Mouse (Mus musculus): ENCODE measurements around the gene AU040320. TPM values are rescaled to one million over a fixed set of nuclear protein-coding genes. Genes with fewer than 3 reads are reported as not detected.
A peak's percentile ranks its signal among the peaks of the same experiment; 100 is the strongest.

AU040320 gene
- total RNA-seq (2014; fragmentation: Nextera tagmentation) (15.4 and 16.2 TPM in 2 replicates), total RNA-seq (2017) (13.2 and 16.8 TPM in 2 replicates)

DNA sequence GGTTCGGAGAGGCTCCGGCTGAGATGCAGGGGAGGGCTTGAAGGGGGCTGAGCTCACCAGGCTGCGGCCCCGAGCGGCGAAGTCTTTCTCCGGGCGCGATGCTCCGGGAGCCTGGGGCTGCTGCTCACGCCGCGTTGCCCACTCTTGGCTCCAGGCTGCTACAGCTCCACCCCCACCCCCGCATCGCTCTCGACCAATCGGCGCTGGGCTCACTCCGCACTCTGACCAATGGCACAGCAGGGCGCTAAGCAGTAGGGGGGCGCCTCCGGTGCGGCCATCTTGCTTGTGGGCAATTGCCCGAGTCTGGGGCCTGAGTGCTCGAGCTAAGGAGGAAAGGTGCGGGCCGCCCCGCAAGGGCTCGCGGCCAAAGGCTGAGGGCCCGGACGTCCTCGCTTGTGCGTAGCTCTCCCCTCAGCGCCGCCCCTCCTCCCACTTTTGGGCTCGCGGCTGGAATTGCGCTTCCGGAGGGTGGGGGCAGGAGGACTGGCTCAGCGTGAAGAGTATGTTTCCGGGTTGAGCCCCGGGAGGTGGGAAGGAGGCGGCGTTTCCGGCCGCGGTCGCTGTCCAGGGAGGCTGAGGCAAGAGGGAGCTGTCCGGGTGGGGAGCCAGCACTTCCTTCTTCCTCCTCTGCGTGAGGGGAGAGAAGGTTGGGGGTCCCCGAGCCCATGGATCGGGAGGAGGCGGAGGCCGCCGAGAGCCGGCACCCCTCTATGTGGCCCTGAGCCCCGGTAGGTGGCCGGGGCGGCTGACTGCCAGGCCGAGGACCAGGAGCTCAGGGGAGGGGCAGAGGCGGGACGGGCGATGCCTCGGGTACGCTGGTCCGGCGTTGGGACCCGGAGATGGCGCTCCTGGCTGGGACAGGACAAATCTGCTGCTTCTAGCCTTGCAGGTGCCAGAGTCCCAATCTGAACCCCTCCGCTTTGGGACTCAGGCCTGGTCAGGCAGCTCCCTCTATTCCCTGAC is at the start of gene AU040320, which contains the start of gene Ncdn:
AU040320 (plus strand) TSS at position 277 of the 963 bp plus-strand sequence.
Ncdn (minus strand) TSS at position 171 of the 963 bp plus-strand sequence.
- peak; percentile 87 for ATAC-seq (replicated peaks; ENCODE audit: poor library complexity, severe bottlenecking)

GRCm38 (mm10) chr4:126706630-126707438 is 46.5 kb upstream of the AU040320 start:
- ATAC-seq (replicated peaks; ENCODE audit: poor library complexity, severe bottlenecking) = no peak

GRCm38 (mm10) chr4:126707439-126707826 is 45.9 kb upstream of the AU040320 start:
- no peak for ATAC-seq (replicated peaks; ENCODE audit: poor library complexity, severe bottlenecking)

- ATAC-seq (replicated peaks; ENCODE audit: poor library complexity, severe bottlenecking) = no peak
These were observed 21.2 kb upstream of the AU040320 start for GRCm38 (mm10) chr4:126732111-126732510.

DNA sequence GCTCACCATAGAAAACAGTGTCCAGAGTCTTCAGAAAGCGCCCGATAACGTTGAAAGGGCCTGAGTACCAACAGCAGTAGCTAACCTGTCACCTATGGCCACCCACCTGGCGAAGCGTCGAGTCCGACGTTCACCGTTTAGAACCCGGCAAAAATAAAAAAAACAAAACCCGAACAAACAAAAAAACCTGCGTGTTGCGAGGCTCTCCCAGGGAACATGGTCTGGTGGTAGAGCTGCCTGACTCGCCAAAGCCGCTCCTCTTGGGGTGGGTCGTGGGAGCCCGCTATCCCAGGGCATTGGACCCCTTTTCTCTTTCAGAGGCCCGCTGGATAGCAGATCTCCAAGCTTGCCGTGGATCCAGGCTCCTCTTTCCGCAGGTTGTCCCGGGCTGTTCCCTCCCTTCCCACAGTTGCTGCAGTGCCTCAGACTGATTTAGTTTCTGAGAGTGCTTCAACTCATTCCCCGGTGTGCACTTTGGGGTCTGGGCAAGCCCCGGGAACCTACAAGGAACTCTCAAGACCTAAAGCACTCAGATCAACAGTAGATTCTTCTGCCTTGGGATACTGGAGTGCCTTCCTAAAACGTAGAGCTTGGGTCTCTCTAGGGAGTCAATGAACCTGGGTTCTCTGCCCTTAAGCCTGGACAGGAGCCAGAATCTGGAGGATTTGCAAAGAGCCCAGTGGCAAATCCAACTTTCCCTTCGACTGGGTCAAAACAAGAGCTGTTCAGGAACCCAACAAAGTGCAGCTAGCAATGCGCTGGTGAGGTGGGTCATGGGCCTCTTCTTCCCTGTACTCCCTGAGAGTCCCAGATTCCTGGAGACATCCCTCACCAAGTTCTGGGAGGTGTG is 20.6 kb upstream of the AU040320 start:
- no peak for ATAC-seq (replicated peaks; ENCODE audit: poor library complexity, severe bottlenecking)

GRCm38 (mm10) chr4:126734001-126734603 is 19.2 kb upstream of the AU040320 start:
- no peak; the same call in 1 of the 2 replicates for ATAC-seq (replicated peaks; ENCODE audit: poor library complexity, severe bottlenecking)

- ATAC-seq (replicated peaks; ENCODE audit: poor library complexity, severe bottlenecking) = peak; percentile 2; the same call in 1 of the 2 replicates
These were observed 18.5 kb upstream of the AU040320 start for GRCm38 (mm10) chr4:126734700-126735381.

DNA sequence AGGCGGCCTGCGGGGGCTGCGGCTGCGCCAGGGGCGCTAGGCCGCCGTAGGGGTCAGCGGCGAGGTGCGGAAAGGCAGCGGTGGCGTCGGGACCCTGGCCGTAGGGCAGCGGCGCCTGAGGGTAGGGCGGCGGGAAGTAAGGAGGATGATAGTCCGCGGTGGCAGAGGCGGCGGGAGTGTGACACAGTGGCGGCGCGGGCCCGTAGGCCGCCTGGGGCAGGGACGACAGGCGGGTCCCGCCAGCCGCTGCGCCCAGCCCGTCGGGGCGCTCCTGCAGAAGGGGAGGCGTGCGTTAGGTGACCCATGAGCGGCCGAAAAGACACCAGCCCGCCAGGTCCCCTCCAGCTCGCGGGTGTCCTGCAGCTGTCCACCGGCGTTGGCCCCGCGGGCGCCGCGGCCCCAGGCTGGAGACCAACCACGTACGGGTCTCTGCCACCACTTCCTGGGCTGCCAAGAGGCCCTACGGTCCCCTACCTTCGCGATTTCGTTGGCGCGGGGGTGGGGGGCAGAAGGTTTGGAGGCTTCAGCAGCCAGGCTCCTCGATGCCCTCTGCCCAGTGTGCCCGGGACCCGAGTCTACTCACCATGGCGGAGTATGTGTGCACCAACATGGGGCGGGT is 17.9 kb upstream of the AU040320 start:
- peak; percentile 36 for ATAC-seq (replicated peaks; ENCODE audit: poor library complexity, severe bottlenecking)

GRCm38 (mm10) chr4:126736001-126736414 is 17.3 kb upstream of the AU040320 start, which contains the start of gene Tfap2e:
Gene Tfap2e, minus strand, starts transcription at chr4:126736240.
- ATAC-seq (replicated peaks; ENCODE audit: poor library complexity, severe bottlenecking) = peak; percentile 45; the same call in 1 of the 2 replicates

DNA sequence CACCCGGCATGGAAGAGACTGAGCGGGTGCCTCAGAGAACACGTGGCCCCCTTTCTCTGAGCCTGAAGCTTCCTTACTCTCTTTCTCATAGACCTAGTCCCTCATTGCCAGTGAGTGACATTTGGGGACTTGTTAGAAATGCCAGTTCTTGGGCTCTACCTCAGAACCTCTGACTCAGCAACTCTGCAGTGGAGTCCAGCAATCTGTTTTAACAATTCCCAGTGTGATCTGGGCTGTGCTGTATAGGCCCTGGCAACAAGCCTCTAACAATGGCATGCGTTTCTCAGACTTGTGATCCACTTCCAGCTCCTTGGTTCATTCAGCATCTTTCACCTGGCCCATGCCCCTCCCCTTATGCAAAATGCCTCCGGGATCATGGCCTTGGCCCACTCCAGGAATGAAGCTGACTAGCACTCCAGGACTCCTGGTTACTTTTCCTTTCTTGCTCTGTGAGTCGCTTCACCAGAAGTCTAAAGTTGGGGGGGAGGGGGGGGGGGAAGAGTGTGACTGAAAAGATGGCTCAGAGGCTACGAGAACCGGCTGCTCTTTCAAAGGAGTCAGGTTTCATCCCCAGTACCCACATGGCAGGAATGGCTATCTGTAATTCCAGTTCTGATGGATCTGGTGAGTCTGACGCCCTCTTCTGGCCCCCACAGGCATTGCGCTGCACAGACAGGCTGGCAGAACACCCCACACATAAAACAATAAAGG is 13.2 kb upstream of the AU040320 start:
- no peak for ATAC-seq (replicated peaks; ENCODE audit: poor library complexity, severe bottlenecking)

GRCm38 (mm10) chr4:126741448-126741847 is 11.9 kb upstream of the AU040320 start:
- ATAC-seq (replicated peaks; ENCODE audit: poor library complexity, severe bottlenecking) = peak; percentile 88

GRCm38 (mm10) chr4:126742976-126743375 is 10.4 kb upstream of the AU040320 start:
- no peak for ATAC-seq (replicated peaks; ENCODE audit: poor library complexity, severe bottlenecking)

DNA sequence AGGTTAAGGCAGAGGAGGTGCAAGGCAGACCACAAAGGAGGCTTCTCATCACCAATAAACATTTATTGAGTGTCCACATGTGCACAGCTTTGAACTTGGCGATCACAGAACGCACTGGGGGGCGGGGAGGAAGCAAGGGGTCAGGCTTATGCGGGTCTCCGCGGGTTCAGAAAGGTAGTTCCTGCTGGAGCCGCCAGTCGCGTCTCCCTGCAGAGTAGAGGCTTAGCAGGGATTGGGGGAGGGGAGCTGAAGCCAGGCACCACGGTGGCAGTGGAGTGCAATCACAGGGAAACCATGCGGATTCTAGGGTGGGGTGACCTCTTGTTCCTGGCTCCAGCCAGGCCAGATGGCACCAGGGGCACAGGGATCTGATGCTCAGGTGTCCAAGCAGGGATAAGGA is 9.6 kb upstream of the AU040320 start:
- ATAC-seq (replicated peaks; ENCODE audit: poor library complexity, severe bottlenecking) = no peak

DNA sequence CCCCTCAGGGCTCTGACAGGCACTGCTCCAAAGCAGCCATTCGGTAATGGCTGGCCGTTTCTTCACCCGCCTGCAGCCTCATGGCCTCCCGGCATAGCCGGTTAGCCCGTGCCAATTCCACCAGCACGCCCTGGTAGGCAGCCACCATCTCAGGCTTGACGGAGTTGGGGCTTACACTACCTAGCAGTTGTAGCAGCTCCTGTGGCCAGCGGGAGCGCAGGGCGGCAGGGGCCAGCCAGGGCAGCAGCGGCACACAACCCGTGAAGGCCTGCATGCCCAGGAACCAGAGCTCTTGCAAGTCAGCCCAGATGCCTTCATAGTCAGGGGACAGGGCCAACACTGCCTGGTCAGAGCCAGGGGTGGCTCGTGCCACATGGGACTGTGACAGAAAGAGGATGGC is 8.5 kb upstream of the AU040320 start:
- no peak for ATAC-seq (replicated peaks; ENCODE audit: poor library complexity, severe bottlenecking)

GRCm38 (mm10) chr4:126745506-126746193 is 7.7 kb upstream of the AU040320 start:
- ATAC-seq (replicated peaks; ENCODE audit: poor library complexity, severe bottlenecking) = peak; percentile 49

DNA sequence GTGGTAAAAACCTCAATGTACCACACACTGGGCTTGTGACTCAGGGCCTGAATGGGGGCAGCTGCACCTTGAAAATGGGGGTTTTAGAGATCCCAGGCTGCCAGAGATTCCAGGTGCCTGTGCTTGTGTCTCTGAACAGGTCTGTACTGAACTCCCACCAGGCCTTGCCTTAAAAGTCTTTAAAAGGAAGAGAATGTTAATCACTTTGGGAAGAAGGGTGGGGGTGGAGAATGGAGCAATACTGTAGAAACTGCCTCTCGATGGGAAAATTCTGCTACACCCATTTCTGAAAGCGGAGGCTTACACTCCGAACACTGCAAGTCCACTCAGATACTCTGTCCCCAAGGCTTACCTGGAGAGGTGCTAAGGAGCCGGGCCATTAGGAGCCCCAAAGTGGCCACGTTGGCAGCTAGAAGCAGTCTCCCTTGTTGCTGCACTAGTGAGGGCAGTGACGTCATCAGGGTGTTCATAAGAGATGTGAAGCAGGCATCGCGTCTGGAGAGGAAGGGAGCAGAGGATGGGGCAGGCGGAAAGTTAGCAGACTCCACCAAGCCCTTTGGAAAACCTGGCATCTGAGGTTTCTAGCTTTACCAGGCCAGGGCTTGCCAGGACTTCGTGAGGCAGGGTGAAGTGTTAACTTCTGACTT is 7.0 kb upstream of the AU040320 start:
- ATAC-seq (replicated peaks; ENCODE audit: poor library complexity, severe bottlenecking) = no peak

DNA sequence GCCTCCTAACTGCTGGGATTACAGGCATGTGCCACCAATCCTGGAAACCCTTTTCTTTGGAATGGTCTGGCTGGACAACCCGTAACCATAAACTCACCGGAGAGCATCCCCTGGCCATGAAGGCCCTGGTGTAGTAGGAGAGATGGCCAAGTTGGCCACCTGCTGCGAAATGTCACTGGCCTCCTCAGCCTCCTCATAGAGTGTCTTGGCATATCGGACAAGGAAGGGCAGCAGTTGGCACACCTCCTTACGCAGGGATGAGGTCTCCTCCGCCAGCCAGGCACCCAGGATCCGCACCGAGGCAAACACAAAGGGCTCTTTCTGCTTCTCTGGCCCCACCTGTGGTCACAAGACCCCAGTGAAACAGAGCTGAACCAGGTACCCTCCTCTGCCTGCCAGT is 5.0 kb upstream of the AU040320 start:
- no peak for ATAC-seq (replicated peaks; ENCODE audit: poor library complexity, severe bottlenecking)

All from granulocyte monocyte progenitor cell, adult 5-6 weeks (primary cell).